Mouse (Mus musculus) cerebellum, postnatal 36 days (tissue): ENCODE data around the gene Slc38a8.

Source experiments
- DNase-seq, 2 experiments: peaks; one replicate each; pipeline ENCODE4 v3.0.0; 2021 to 2022; ENCODE audit warnings: mixed read lengths in 2 of 2

Slc38a8 gene

DNA sequence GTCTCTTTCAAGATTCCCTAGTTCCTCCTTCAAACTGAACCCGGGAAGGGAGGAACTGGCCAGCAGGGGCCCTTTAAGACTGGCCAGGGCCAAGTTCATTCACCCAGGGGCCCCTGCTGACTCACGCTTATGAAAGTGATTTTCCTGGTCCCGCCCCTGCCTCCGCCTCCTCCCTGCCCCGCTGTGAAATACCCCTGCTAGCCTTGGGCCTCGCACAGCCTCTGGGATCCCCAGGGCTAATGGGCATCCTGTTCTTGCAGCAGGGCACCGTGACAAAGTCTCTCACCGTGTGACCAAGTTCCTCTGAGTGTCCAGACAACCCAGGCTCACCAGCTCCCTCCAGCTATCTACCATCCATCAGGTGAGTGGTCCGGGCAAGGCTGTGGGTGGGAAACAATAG lies 64.6 kb downstream of the Slc38a8 start:
- DNase-seq, result no peak

DNA sequence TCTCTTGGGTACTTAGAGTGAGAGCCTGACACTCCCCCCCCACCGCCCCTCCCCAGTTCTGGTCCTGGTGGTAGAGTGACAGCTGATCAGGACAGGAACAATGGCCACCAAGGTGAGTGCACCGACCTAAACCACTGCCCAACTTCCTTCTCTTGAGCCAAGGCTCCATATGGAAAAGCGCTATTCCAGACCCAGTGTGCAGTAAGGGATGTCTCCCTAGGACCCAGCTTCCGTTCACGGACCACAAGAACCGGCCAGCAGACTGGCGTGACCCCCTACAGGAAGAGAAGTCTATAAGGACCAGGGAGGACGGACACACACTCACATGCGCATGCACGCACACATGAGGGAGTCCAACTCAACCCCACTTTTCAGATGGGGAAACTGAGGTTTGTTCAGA lies 65.2 kb downstream of the Slc38a8 start:
- no peak for DNase-seq

DNA sequence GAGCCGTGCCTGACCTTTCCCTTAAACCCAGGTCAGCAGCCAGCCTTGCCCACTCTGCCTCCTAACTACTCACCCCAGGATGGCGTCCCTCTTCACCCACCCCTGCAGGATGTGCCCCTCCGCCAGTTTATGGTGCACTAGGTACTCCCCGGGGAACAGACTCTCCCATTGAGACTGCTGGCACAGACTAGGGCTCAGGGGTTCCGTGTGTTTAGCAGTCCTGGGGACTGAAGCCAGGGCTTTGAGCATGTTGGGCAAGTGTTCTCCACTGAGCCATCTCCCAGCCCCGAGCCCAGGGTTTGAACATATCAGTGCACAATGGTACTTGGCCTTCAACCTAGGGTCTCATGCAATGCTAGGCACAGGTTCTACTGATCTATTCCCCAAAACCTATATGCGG lies 66.0 kb downstream of the Slc38a8 start:
- DNase-seq, result no peak

DNA sequence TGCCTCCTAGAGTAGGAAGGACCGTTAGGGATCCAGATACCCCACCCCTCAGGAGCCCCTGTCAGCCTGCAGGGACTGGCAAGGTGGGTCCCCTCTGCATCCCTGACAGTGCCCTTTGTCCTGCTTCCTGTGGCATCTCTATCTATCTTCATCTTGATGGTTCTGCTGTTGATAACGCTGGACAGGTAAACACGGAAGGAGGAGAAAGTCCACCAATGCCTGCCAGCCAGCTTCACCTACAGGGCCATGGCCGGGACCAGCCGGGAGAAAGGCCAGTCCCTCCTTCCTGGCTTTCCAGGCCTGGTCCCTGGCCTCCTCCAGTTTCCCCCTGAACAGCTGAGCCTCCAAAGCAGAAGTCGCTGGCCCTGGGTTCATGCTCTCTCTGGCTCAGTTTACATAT lies 66.9 kb downstream of the Slc38a8 start:
- no peak for DNase-seq

DNA sequence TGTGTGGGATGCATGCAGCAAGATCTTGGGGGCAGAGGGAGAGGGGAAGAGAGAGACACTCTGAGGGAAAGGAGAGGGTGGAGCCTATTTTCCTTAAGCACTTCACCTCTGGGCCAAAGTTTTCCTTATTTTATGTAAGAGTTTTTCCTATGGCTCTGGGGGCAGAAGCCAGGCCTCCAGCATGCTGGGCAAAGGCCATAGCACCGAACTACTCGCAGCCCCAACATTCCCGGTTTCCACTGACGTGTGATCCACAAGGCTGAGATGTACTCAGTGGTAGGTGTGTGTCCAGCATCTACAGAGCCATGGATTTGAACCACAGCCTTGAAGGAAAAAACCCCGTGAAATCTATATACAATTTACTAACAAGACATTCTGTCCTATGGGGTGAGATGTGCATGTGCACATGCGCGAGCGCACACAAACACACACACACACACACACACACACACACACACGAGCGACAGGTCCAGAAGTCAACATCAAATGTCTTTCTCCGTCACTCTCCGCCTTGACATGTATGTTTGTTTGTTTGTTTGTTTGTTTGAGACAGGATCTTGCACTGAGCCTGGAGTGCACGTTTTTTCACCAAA lies 67.8 kb downstream of the Slc38a8 start, which contains the start of gene Osgin1:
Gene Osgin1, plus strand, starts transcription at position 543 of the 593 bp plus-strand sequence.
- no peak for DNase-seq

DNA sequence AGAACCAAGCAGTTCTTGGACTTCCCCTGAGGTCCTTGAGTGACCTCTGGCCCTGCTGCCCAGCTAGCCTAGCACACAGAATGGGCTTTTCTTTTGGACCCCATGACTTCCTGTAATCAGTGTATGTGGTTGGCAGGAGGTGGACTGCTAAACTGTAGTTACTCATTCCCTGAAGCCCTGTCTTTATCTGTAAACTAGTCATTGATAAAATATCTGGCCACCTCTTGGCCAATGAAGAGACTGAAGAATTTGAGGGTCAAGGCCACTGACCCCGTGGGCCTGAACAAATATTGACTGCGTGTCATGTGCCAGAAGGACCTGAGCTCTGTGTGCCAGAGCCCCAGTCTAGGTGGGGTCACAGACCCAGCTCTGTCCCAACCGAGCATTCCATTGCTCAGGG lies 69.1 kb downstream of the Slc38a8 start:
- no peak for DNase-seq

DNA sequence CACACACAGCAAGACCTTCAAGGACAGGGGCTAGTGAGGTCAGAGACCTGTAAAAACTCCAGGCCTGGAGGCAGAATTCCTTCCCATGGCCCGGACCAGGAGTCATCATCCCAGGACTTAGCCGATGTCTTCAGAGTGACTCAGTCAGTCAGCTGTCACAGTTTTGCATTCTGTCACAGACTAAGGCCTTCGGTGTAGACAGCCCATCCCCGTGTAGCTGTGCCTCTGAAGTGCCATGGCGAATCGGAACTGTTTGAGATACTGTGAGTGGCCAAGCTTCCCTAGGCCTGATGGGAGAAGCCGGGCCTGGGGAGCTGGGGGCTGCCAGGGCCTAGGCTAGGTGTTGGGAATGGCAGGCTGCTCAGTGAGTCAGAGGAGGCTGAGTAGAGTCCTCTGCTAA lies 70.8 kb downstream of the Slc38a8 start:
- no peak for DNase-seq

DNA sequence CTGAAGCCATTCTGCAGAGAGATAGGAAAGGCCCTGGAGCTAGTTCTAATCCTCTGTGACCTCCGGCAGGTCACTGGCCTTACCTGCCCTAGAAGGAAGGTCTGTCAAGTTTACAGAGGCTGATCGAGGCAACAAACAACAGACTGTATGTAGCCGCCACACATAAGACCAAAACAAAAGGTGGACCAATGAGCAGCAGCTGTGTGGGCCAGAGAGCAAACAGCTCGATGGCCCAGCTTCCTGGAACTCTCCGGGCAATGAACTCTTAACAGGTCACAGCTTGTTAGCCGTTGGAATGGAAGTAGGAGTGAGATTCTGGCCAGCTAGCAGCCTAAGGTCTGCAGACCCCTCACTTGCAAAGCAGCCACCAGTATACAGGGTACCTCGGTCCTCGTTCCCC lies 71.2 kb downstream of the Slc38a8 start:
- no peak for DNase-seq
